11 mouse cellular contexts compared by ENCODE assay signal in genomic region chr5:122511405-122511804, GRCm38 (mm10). TPM values are rescaled to one million over a fixed set of nuclear protein-coding genes. Genes with fewer than 3 reads are reported as not detected.
DNase-seq lines count a peak whose midpoint lies in the region; ATAC-seq and TF ChIP-seq lines count a peak whose summit lies in the region.
"Had no signal": no experiment of that assay in that cellular context is flagged by ENCODE, and none has a peak within 500 bp of the region (broad histone marks: within the 10 kb centered on the region; RNA-seq: fewer than 3 reads in every experiment).

No protein-coding gene starts in this region.

- peak overlapping the region; percentile 23 for H3K4me3 ChIP-seq in heart, embryonic 10.5 days
- H3K4me3 ChIP-seq in MEL (ENCODE audit: control insufficient read depth in 1 of 2, insufficient read depth in 1 of 2, low read depth in 2 of 2, low read length in 2 of 2) = peak overlapping the region in 1 of 2 experiments; percentile 25; a peak in 1 of 4 replicates
- no peak overlapping the region for H3K4me3 ChIP-seq in forebrain, embryonic 15.5 days
- H3K4me3 ChIP-seq in hindbrain, embryonic 13.5 days = no peak overlapping the region
- H3K4me3 ChIP-seq: left cerebral cortex, adult 2 months had no signal

- H3K4me1 ChIP-seq in heart, embryonic 10.5 days = peaks cover 50% of the 10 kb centered on the region
- peaks cover 3 to 12% of the 10 kb centered on the region in 2 experiments; a peak in 3 of 4 replicates for H3K4me1 ChIP-seq in MEL (ENCODE audit: control insufficient read depth in 1 of 2, insufficient read depth in 2 of 2, low read length in 2 of 2)
- peaks cover 14% of the 10 kb centered on the region for H3K4me1 ChIP-seq in forebrain, embryonic 15.5 days
- peaks cover 17% of the 10 kb centered on the region for H3K4me1 ChIP-seq in hindbrain, embryonic 13.5 days (replicated peaks)

- H3K4me2 ChIP-seq in forebrain, embryonic 15.5 days (replicated peaks) = no peak overlapping the region
- no peak overlapping the region for H3K4me2 ChIP-seq in hindbrain, embryonic 13.5 days

- no peak for TF ChIP-seq EP300 in MEL (IDR thresholded peaks at IDR 0.05; ENCODE audit: low read depth in 1 of 2, low read length in 2 of 2)

- intact Hi-C loops in heart, postnatal 10 days (cut with DNase I) = loop anchor here (2.0 kb wide), 1 partner anchor 13 kb away; no protein-coding TSS in a partner anchor

- no peak for TF ChIP-seq POLR2A in MEL (IDR thresholded peaks at IDR 0.05; ENCODE audit: control insufficient read depth in 1 of 2, insufficient read depth in 1 of 2, low read depth in 1 of 2, low read length in 2 of 2, poor library complexity in 1 of 2)

- no peaks in the 10 kb centered on the region for H3K79me2 ChIP-seq in MEL (ENCODE audit: control insufficient read depth, insufficient read depth, low read length, poor library complexity)

- H3K27ac ChIP-seq in heart, embryonic 10.5 days = peak overlapping the region; percentile 86
- H3K27ac ChIP-seq in MEL (ENCODE audit: control insufficient read depth, low read depth, low read length) = no peak overlapping the region
- no peak overlapping the region for H3K27ac ChIP-seq in forebrain, embryonic 15.5 days (replicated peaks)
- H3K27ac ChIP-seq in hindbrain, embryonic 13.5 days = no peak overlapping the region
- H3K27ac ChIP-seq: left cerebral cortex, adult 2 months had no signal

- DNase-seq in heart, embryonic 10.5 days (ENCODE audit: low spot score) = no peak
- DNase-seq in heart, postnatal 10 days = no peak
- DNase-seq in 416B (ENCODE audit: low read depth) (peak; percentile 49), MEL (ENCODE audit: low read depth, low spot score) (peak; percentile 46)
- peak; percentile 44 for DNase-seq in heart, postnatal 4 days
- no peak for DNase-seq in left cerebral cortex, adult 11 months (ENCODE audit: low spot score)
- DNase-seq: right cerebral cortex, postnatal 14 days had no signal

- peak overlapping the region; percentile 15; the same call in 1 of the 2 replicates for H3K9ac ChIP-seq in MEL (ENCODE audit: control insufficient read depth, low read depth, low read length, poor library complexity, severe bottlenecking)
- H3K9ac ChIP-seq in forebrain, embryonic 15.5 days (replicated peaks) = no peak overlapping the region
- no peak overlapping the region for H3K9ac ChIP-seq in hindbrain, embryonic 13.5 days

- TF ChIP-seq RAD21 in MEL (IDR thresholded peaks at IDR 0.05; ENCODE audit: low read depth, low read length) = no peak

- ATAC-seq in forebrain, embryonic 15.5 days (replicated peaks) = no peak
- no peak for ATAC-seq in hindbrain, embryonic 13.5 days (ENCODE audit: low FRiP score)
- ATAC-seq: forebrain, embryonic 14.5 days had no signal

- peaks cover 3% of the 10 kb centered on the region; the same call in 1 of the 2 replicates for H3K9me3 ChIP-seq in heart, embryonic 10.5 days
- no peaks in the 10 kb centered on the region for H3K9me3 ChIP-seq in MEL (replicated peaks; ENCODE audit: insufficient read depth, low read length)
- H3K9me3 ChIP-seq in forebrain, embryonic 15.5 days = no peaks in the 10 kb centered on the region
- H3K9me3 ChIP-seq in hindbrain, embryonic 13.5 days = peaks cover 4% of the 10 kb centered on the region; the same call in 1 of the 2 replicates

- no peak for TF ChIP-seq CTCF in MEL (IDR thresholded peaks at IDR 0.05 in 2 of 3, conservative IDR thresholded peaks at IDR 0.05 in 1 of 3; ENCODE audit: control insufficient read depth in 1 of 3, insufficient read depth in 1 of 3, low read depth in 2 of 3, low read length in 3 of 3, poor library complexity in 1 of 3, severe bottlenecking in 1 of 3)

- WGBS in heart, embryonic 10.5 days = 44% methylated on average over 9 of the region's 9 CpGs
- WGBS in forebrain, embryonic 15.5 days = 76% methylated on average over 9 of the region's 9 CpGs
- WGBS in hindbrain, embryonic 13.5 days = 76% methylated on average over 9 of the region's 9 CpGs

- no peaks in the 10 kb centered on the region; the same call in 1 of the 2 replicates for H3K36me3 ChIP-seq in heart, embryonic 10.5 days
- H3K36me3 ChIP-seq in MEL (ENCODE audit: control insufficient read depth in 1 of 2, insufficient read depth in 2 of 2, low read length in 2 of 2) = peaks cover 0 to 5% of the 10 kb centered on the region in 2 experiments; a peak in 2 of 4 replicates
- H3K36me3 ChIP-seq in forebrain, embryonic 15.5 days = no peaks in the 10 kb centered on the region
- H3K36me3 ChIP-seq in hindbrain, embryonic 13.5 days = no peaks in the 10 kb centered on the region

- no peaks in the 10 kb centered on the region for H3K27me3 ChIP-seq in heart, embryonic 10.5 days (ENCODE audit: insufficient read depth, poor library complexity, severe bottlenecking)
- no peaks in the 10 kb centered on the region for H3K27me3 ChIP-seq in MEL (ENCODE audit: control insufficient read depth in 1 of 2, insufficient read depth in 2 of 2, low read length in 2 of 2)
- H3K27me3 ChIP-seq in forebrain, embryonic 15.5 days = no peaks in the 10 kb centered on the region
- H3K27me3 ChIP-seq in hindbrain, embryonic 13.5 days = no peaks in the 10 kb centered on the region

TF ChIP-seq in MEL, 35 proteins besides CTCF, POLR2A, EP300 and RAD21:
- no peak for TF ChIP-seq NELFE (IDR thresholded peaks at IDR 0.05; ENCODE audit: low read depth, low read length)
- no peak for TF ChIP-seq TAL1 (IDR thresholded peaks at IDR 0.05; ENCODE audit: low read length)
- TF ChIP-seq ZMIZ1 (IDR thresholded peaks at IDR 0.05; ENCODE audit: low read depth, low read length) = no peak
- TF ChIP-seq MEF2A (IDR thresholded peaks at IDR 0.05; ENCODE audit: extremely low read depth, insufficient replicate concordance, low read depth, low read length, poor library complexity, severe bottlenecking) = no peak
- TF ChIP-seq RCOR1 (IDR thresholded peaks at IDR 0.05; ENCODE audit: low read depth, low read length) = no peak
- TF ChIP-seq MAFK (IDR thresholded peaks at IDR 0.05; ENCODE audit: borderline replicate concordance, low read depth, low read length) = no peak
- TF ChIP-seq BHLHE40 (IDR thresholded peaks at IDR 0.05; ENCODE audit: borderline replicate concordance, low read depth, low read length) = no peak
- TF ChIP-seq USF1 (IDR thresholded peaks at IDR 0.05; ENCODE audit: low read depth, low read length) = no peak
- no peak for TF ChIP-seq ZKSCAN1 (IDR thresholded peaks at IDR 0.05; ENCODE audit: low read depth, low read length)

RNA-seq across cellular contexts. Expression of gene Atp2a2, which starts 9.4 kb away (rescaled TPM):
- 205 and 235 TPM in 2 replicates for polyA plus RNA-seq in heart, embryonic 10.5 days (2016; fragmentation: Nextera tagmentation; extraction: Ambion mirVana)
- total RNA-seq in heart, postnatal 10 days (2021) = 1,000 to 10,000 TPM; 7,820 to 7,948 TPM
- total RNA-seq in MEL (2012; rRNA removed) = 115 and 117 TPM in 2 replicates
- polyA plus RNA-seq in MEL (2012; ENCODE audit: insufficient read depth in 1 of 2, insufficient read length in 2 of 2, low read depth in 1 of 2, low replicate concordance in 2 of 2, missing spikeins in 1 of 2) = 100 to 1,000 TPM; 176 to 199 TPM
- total RNA-seq in heart, postnatal 4 days (2021) = 1,000 to 10,000 TPM; 5,023 to 5,799 TPM
- 38.5 and 39.1 TPM in 2 replicates for polyA plus RNA-seq in forebrain, embryonic 15.5 days (2015; fragmentation: Nextera tagmentation; extraction: Ambion mirVana)
- 39.4 and 41.2 TPM in 2 replicates for polyA plus RNA-seq in hindbrain, embryonic 13.5 days (2015; fragmentation: Nextera tagmentation; extraction: Ambion mirVana)

Comparison
In these comparisons a context has a peak if more than half of its experiments do, and no peak if none do; other contexts are left out.
1. DNase-seq: peak in 416B (single experiment), MEL (single experiment) and heart, postnatal 4 days (single experiment); none in heart, embryonic 10.5 days (single experiment), heart, postnatal 10 days (0 of 2) and left cerebral cortex, adult 11 months (single experiment).